Mouse (Mus musculus): Measurements from ENCODE around the gene Phgr1. TPM values are rescaled to one million over a fixed set of nuclear protein-coding genes. Genes with fewer than 3 reads are reported as not detected.

Gene Phgr1
- total and polyA plus RNA-seq, 3 experiments, result not detected

DNA sequence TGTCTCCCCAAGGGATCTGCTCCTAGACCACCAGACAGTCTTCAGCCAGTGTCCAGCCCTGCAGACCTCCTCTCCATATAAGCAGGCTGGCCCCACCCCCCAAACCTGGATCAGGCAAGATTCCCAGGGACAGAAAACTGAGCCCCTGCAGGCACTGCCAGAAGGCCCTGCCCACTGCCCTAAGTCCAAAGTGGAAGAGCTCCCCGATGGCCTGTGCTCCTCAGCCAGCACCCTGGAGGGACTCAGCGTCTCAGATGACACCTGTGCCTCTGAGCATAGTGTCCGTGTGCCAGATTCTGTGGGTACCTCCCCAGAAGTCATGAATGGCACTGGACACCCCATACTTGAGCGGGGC lies 19.7 kb downstream of the Phgr1 start:
- Histone ChIP-seq H3K27ac (no peak overlapping the region), H3K27me3 (ENCODE audit: control insufficient read depth, insufficient read depth, low read length) (no peaks in the 10 kb centered on the region), H3K4me3 (no peak overlapping the region), H3K36me3 (ENCODE audit: control insufficient read depth, insufficient read depth, low read length) (no peaks in the 10 kb centered on the region), H3K9ac (ENCODE audit: low read depth, low read length) (no peak overlapping the region), H3K79me2 (replicated peaks; ENCODE audit: control insufficient read depth, insufficient read depth, low read length) (no peaks in the 10 kb centered on the region), H3K4me1 (ENCODE audit: control insufficient read depth, insufficient read depth, low read length) (peaks cover 1% of the 10 kb centered on the region; the same call in 1 of the 2 replicates)
- intact Hi-C loops (cut with DNase I), result loop anchor here (5.0 kb wide), 1 partner anchor 160 kb away; no protein-coding TSS in a partner anchor
- no peak for TF ChIP-seq POLR2A (IDR thresholded peaks at IDR 0.05; ENCODE audit: insufficient read depth, low read depth, low read length)
- no peak for TF ChIP-seq CTCF (IDR thresholded peaks at IDR 0.05)
- TF ChIP-seq EP300 (IDR thresholded peaks at IDR 0.05; ENCODE audit: insufficient read depth, low read depth, low read length), result no peak
- DNase-seq, result no peak
- WGBS, result 81% methylated on average over 4 of the region's 4 CpGs

- intact Hi-C loops (cut with DNase I), result loop anchor here (5.0 kb wide), 1 partner anchor 159 kb away; no protein-coding TSS in a partner anchor
- no peaks in the 10 kb centered on the region for H3K36me3 ChIP-seq (ENCODE audit: control insufficient read depth, insufficient read depth, low read length)
- H3K27ac ChIP-seq, result no peak overlapping the region
- TF ChIP-seq POLR2A (IDR thresholded peaks at IDR 0.05; ENCODE audit: insufficient read depth, low read depth, low read length) (no peak), CTCF (IDR thresholded peaks at IDR 0.05) (no peak), EP300 (IDR thresholded peaks at IDR 0.05; ENCODE audit: insufficient read depth, low read depth, low read length) (no peak)
- no peak overlapping the region for H3K4me3 ChIP-seq
- no peak for DNase-seq
- 75% methylated on average over 4 of the region's 4 CpGs for WGBS
- no peaks in the 10 kb centered on the region for H3K27me3 ChIP-seq (ENCODE audit: control insufficient read depth, insufficient read depth, low read length)
- H3K4me1 ChIP-seq (ENCODE audit: control insufficient read depth, insufficient read depth, low read length), result peaks cover 1% of the 10 kb centered on the region; the same call in 1 of the 2 replicates
- H3K79me2 ChIP-seq (replicated peaks; ENCODE audit: control insufficient read depth, insufficient read depth, low read length), result no peaks in the 10 kb centered on the region
- H3K9ac ChIP-seq (ENCODE audit: low read depth, low read length), result no peak overlapping the region
Observed at GRCm38 (mm10) chr2:118793636-118794035, 21.1 kb downstream of the Phgr1 start.

DNA sequence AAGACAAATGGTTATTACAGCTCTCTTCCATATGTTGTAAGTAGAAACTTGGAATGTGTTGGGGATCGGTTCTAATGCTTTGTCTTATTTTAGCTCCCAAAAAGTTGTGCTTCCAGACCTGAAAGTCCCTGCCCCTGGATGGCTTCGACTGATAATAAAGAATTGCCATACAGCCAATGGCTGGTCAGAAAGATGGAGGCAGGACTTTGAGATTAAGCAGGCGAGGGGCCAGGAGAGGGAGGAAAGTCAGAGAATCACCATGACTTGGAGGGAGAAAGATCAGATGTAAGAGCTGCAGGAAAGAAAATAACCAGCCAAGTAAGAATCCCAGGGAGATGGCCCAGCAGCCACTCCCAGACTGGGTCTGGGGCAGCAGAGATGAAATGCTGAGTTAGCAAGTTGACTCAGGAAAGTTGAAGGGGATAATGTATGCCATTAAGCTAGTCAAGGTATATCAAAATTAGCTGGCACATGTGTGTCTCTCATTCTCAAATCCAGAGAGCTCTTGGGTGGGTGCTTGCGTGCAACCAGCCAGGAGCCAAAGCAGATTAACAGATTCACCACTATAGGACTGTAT lies 30.1 kb downstream of the Phgr1 start:
- DNase-seq, result no peak
- H3K4me1 ChIP-seq (ENCODE audit: control insufficient read depth, insufficient read depth, low read length), result peaks cover 2% of the 10 kb centered on the region; the same call in 1 of the 2 replicates
- WGBS, result 72% methylated on average over 4 of the region's 4 CpGs
- intact Hi-C loops (cut with DNase I), result no loop called here
- TF ChIP-seq CTCF (IDR thresholded peaks at IDR 0.05) (no peak), POLR2A (IDR thresholded peaks at IDR 0.05; ENCODE audit: insufficient read depth, low read depth, low read length) (no peak), EP300 (IDR thresholded peaks at IDR 0.05; ENCODE audit: insufficient read depth, low read depth, low read length) (no peak)
- H3K27ac ChIP-seq, result no peak overlapping the region
- H3K27me3 ChIP-seq (ENCODE audit: control insufficient read depth, insufficient read depth, low read length), result no peaks in the 10 kb centered on the region
- H3K4me3 ChIP-seq, result no peak overlapping the region
- H3K9ac ChIP-seq (ENCODE audit: low read depth, low read length), result no peak overlapping the region
- H3K36me3 ChIP-seq (ENCODE audit: control insufficient read depth, insufficient read depth, low read length), result no peaks in the 10 kb centered on the region
- H3K79me2 ChIP-seq (replicated peaks; ENCODE audit: control insufficient read depth, insufficient read depth, low read length), result no peaks in the 10 kb centered on the region

GRCm38 (mm10) chr2:118804474-118804873 lies 31.9 kb downstream of the Phgr1 start:
- 73% methylated on average over 2 of the region's 2 CpGs for WGBS
- TF ChIP-seq CTCF (IDR thresholded peaks at IDR 0.05) (no peak), POLR2A (IDR thresholded peaks at IDR 0.05; ENCODE audit: insufficient read depth, low read depth, low read length) (no peak), EP300 (IDR thresholded peaks at IDR 0.05; ENCODE audit: insufficient read depth, low read depth, low read length) (no peak)
- no peak for DNase-seq
- Histone ChIP-seq H3K9ac (ENCODE audit: low read depth, low read length) (no peak overlapping the region), H3K79me2 (replicated peaks; ENCODE audit: control insufficient read depth, insufficient read depth, low read length) (no peaks in the 10 kb centered on the region), H3K27ac (no peak overlapping the region), H3K4me1 (ENCODE audit: control insufficient read depth, insufficient read depth, low read length) (peaks cover 2% of the 10 kb centered on the region; the same call in 1 of the 2 replicates), H3K36me3 (ENCODE audit: control insufficient read depth, insufficient read depth, low read length) (no peaks in the 10 kb centered on the region), H3K4me3 (no peak overlapping the region), H3K27me3 (ENCODE audit: control insufficient read depth, insufficient read depth, low read length) (no peaks in the 10 kb centered on the region)
- intact Hi-C loops (cut with DNase I), result no loop called here

DNA sequence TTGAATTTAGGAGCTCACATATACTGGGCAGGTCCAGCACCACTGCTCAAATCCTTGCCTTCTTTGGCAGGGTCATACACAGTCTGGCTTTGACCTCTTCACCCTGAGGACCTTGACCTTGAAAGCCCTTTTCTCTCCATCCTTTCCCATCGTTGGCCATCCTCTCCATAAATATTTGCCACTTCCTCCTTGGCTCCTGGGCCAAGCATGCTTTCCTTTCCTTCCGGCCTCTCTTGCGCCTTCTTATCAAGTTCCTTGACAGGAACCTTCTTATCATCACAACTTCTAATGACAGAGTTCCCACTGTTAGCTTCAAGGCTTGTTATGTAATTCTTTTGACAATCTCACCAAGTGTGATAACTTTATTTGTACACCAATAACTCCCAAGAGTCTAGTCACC lies 32.6 kb downstream of the Phgr1 start:
- no peaks in the 10 kb centered on the region for H3K27me3 ChIP-seq (ENCODE audit: control insufficient read depth, insufficient read depth, low read length)
- no peaks in the 10 kb centered on the region for H3K36me3 ChIP-seq (ENCODE audit: control insufficient read depth, insufficient read depth, low read length)
- H3K9ac ChIP-seq (ENCODE audit: low read depth, low read length), result no peak overlapping the region
- H3K79me2 ChIP-seq (replicated peaks; ENCODE audit: control insufficient read depth, insufficient read depth, low read length), result no peaks in the 10 kb centered on the region
- H3K4me1 ChIP-seq (ENCODE audit: control insufficient read depth, insufficient read depth, low read length), result peaks cover 2% of the 10 kb centered on the region; the same call in 1 of the 2 replicates
- no peak for DNase-seq
- TF ChIP-seq EP300 (IDR thresholded peaks at IDR 0.05; ENCODE audit: insufficient read depth, low read depth, low read length) (no peak), POLR2A (IDR thresholded peaks at IDR 0.05; ENCODE audit: insufficient read depth, low read depth, low read length) (no peak), CTCF (IDR thresholded peaks at IDR 0.05) (no peak)
- intact Hi-C loops (cut with DNase I), result no loop called here
- H3K4me3 ChIP-seq, result no peak overlapping the region
- no peak overlapping the region for H3K27ac ChIP-seq
- 36% methylated on average over 3 of the region's 3 CpGs for WGBS

- no peak overlapping the region for H3K27ac ChIP-seq
- H3K4me3 ChIP-seq, result no peak overlapping the region
- no peaks in the 10 kb centered on the region for H3K36me3 ChIP-seq (ENCODE audit: control insufficient read depth, insufficient read depth, low read length)
- intact Hi-C loops (cut with DNase I), result no loop called here
- WGBS, result 40% methylated on average over 3 of the region's 3 CpGs
- H3K27me3 ChIP-seq (ENCODE audit: control insufficient read depth, insufficient read depth, low read length), result no peaks in the 10 kb centered on the region
- no peak for TF ChIP-seq EP300 (IDR thresholded peaks at IDR 0.05; ENCODE audit: insufficient read depth, low read depth, low read length)
- no peak for TF ChIP-seq CTCF (IDR thresholded peaks at IDR 0.05)
- TF ChIP-seq POLR2A (IDR thresholded peaks at IDR 0.05; ENCODE audit: insufficient read depth, low read depth, low read length), result no peak
- no peak overlapping the region for H3K9ac ChIP-seq (ENCODE audit: low read depth, low read length)
- H3K4me1 ChIP-seq (ENCODE audit: control insufficient read depth, insufficient read depth, low read length), result peaks cover 2% of the 10 kb centered on the region; the same call in 1 of the 2 replicates
- no peaks in the 10 kb centered on the region for H3K79me2 ChIP-seq (replicated peaks; ENCODE audit: control insufficient read depth, insufficient read depth, low read length)
- no peak for DNase-seq
Observed at GRCm38 (mm10) chr2:118805756-118806155, 33.2 kb downstream of the Phgr1 start.

Measured in heart, adult 2 months (tissue).